Mouse (Mus musculus) myocyte (in vitro differentiated cells): ENCODE measurements at regions not wholly inside any gene's neighbourhood (a gene's known extent, or its start where the extent isn't known, plus 50 kb on each side); places are given as distances from the start of the nearest gene placed in this dataset.

Source experiments
- E2F4 ChIP-seq: IDR thresholded peaks from one replicate; pipeline ENCODE4 v1.6.1; 2011; ENCODE audit warnings: mild to moderate bottlenecking, control low read depth, moderate library complexity; ENCODE audit not compliant: insufficient read depth
- MAX ChIP-seq: IDR thresholded peaks from one replicate; pipeline ENCODE4 v1.6.1; 2011; ENCODE audit warnings: low read depth, mild to moderate bottlenecking, control low read depth
- MYOD1 ChIP-seq, 3 experiments: IDR thresholded peaks; one replicate each; pipeline ENCODE4 v1.6.1; 2011; ENCODE audit warnings: control low read depth in 2 of 3, low read depth in 2 of 3, mild to moderate bottlenecking in 2 of 3, moderate library complexity in 1 of 3; ENCODE audit not compliant: insufficient read length in 2 of 3, control insufficient read depth in 1 of 3
- MYOG ChIP-seq, 3 experiments: IDR thresholded peaks; one replicate each; pipeline ENCODE4 v1.6.1; 2011; ENCODE audit warnings: control low read depth in 2 of 3, low read depth in 2 of 3, mild to moderate bottlenecking in 2 of 3; ENCODE audit not compliant: insufficient read length in 2 of 3, control insufficient read depth in 1 of 3, insufficient read depth in 1 of 3
- POLR2A ChIP-seq: IDR thresholded peaks from one replicate; pipeline ENCODE4 v1.6.1; 2011; ENCODE audit warnings: low read depth, mild to moderate bottlenecking, control low read depth, moderate library complexity; ENCODE audit not compliant: insufficient read length
- POLR2AphosphoS2 ChIP-seq: IDR thresholded peaks from one replicate; pipeline ENCODE4 v1.6.1; 2011; ENCODE audit warnings: low read depth, control low read depth; ENCODE audit not compliant: insufficient read length
- SRF ChIP-seq: IDR thresholded peaks from one replicate; pipeline ENCODE4 v1.6.1; 2011; ENCODE audit warnings: low read depth; ENCODE audit not compliant: control insufficient read depth, insufficient read length
- TCF12 ChIP-seq: IDR thresholded peaks from one replicate; pipeline ENCODE4 v1.6.1; 2011; ENCODE audit warnings: mild to moderate bottlenecking, control low read depth; ENCODE audit not compliant: poor library complexity, insufficient read depth, severe bottlenecking
- USF1 ChIP-seq: IDR thresholded peaks from one replicate; pipeline ENCODE4 v1.6.1; 2011; ENCODE audit warnings: low read depth, mild to moderate bottlenecking, control low read depth, moderate library complexity

GRCm38 (mm10) chr4:29133404-29134307 is 320.7 kb downstream of the Epha7 start:
- TF ChIP-seq SRF = no peak
- no peak for TF ChIP-seq POLR2A
- no peak for TF ChIP-seq USF1
- TF ChIP-seq MAX = no peak
- no peak for TF ChIP-seq E2F4
- no peak for TF ChIP-seq POLR2AphosphoS2
- TF ChIP-seq MYOD1 (IDR thresholded peaks at IDR 0.05; ENCODE audit: control insufficient read depth in 1 of 3, insufficient read length in 2 of 3, low read depth in 2 of 3) = no peak
- peak in 1 of 3 experiments; percentile 3 for TF ChIP-seq MYOG (IDR thresholded peaks at IDR 0.05; ENCODE audit: control insufficient read depth in 1 of 3, insufficient read depth in 1 of 3, insufficient read length in 2 of 3, low read depth in 2 of 3)
- no peak for TF ChIP-seq TCF12
